Mouse (Mus musculus): ENCODE results near the gene Ptpre. TPM values are rescaled to one million over a fixed set of nuclear protein-coding genes. Genes with fewer than 3 reads are reported as not detected.
A peak's percentile ranks its signal among the peaks of the same experiment; 100 is the strongest.

The Ptpre gene
- polyA plus RNA-seq, 1 experiment from 2014 or later: 2.3 TPM

GRCm38 (mm10) chr7:135622241-135622640 lies 85.0 kb downstream of the Ptpre start:
- Histone ChIP-seq H3K4me3 (ENCODE audit: low read depth, low read length) (no peak overlapping the region), H3K27ac (ENCODE audit: low read depth) (no peak overlapping the region), H3K9ac (ENCODE audit: low read length) (no peak overlapping the region), H3K4me1 (replicated peaks; ENCODE audit: control insufficient read depth, insufficient read depth, low read length) (no peaks in the 10 kb centered on the region; the same call in 1 of the 2 replicates), H3K4me2 (ENCODE audit: low read length) (no peak overlapping the region), H3K9me3 (ENCODE audit: control insufficient read depth, low read length) (no peaks in the 10 kb centered on the region), H3K27me3 (replicated peaks; ENCODE audit: control insufficient read depth, insufficient read depth, low read length) (no peaks in the 10 kb centered on the region), H3K36me3 (ENCODE audit: control insufficient read depth, insufficient read depth, low read length) (no peaks in the 10 kb centered on the region)
- ATAC-seq (replicated peaks; ENCODE audit: low FRiP score, low TSS enrichment, low read depth) (no peak), DNase-seq (ENCODE audit: low spot score) (no peak)

DNA sequence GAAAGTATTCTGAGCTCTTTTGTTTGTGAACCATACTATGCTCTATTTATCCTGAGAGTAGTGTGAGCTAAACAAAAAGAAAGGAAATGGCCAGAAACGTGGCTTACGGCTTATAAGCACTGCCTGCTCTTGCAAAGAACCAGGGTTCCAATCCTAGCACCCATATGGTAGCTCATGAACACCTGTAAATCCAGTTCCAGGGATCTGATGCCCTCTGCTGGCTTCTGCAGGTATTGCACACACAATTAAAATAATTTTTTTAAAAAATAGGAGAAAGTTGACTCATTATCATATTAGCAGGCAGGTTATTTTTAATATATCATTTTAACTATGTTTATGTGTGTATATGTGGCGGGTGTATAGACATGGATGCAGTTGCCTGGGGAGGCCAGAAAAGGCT lies 87.6 kb downstream of the Ptpre start:
- no peaks in the 10 kb centered on the region for H3K9me3 ChIP-seq (ENCODE audit: control insufficient read depth, low read length)
- H3K27ac ChIP-seq (ENCODE audit: low read depth): no peak overlapping the region
- H3K36me3 ChIP-seq (ENCODE audit: control insufficient read depth, insufficient read depth, low read length): no peaks in the 10 kb centered on the region
- no peak overlapping the region for H3K9ac ChIP-seq (ENCODE audit: low read length)
- 75% methylated on average over 3 of the region's 3 CpGs for WGBS
- no peak overlapping the region for H3K4me3 ChIP-seq (ENCODE audit: low read depth, low read length)
- no peaks in the 10 kb centered on the region for H3K27me3 ChIP-seq (replicated peaks; ENCODE audit: control insufficient read depth, insufficient read depth, low read length)
- peak; percentile 56 for DNase-seq (ENCODE audit: low spot score)
- no peak for ATAC-seq (replicated peaks; ENCODE audit: low FRiP score, low TSS enrichment, low read depth)
- peaks cover 5% of the 10 kb centered on the region; the same call in 1 of the 2 replicates for H3K4me1 ChIP-seq (replicated peaks; ENCODE audit: control insufficient read depth, insufficient read depth, low read length)
- H3K4me2 ChIP-seq (ENCODE audit: low read length): no peak overlapping the region

GRCm38 (mm10) chr7:135628363-135628762 lies 91.1 kb downstream of the Ptpre start:
- no peak for DNase-seq (ENCODE audit: low spot score)
- H3K4me3 ChIP-seq (ENCODE audit: low read depth, low read length): no peak overlapping the region
- peaks cover 5% of the 10 kb centered on the region; the same call in 1 of the 2 replicates for H3K4me1 ChIP-seq (replicated peaks; ENCODE audit: control insufficient read depth, insufficient read depth, low read length)
- H3K27me3 ChIP-seq (replicated peaks; ENCODE audit: control insufficient read depth, insufficient read depth, low read length): no peaks in the 10 kb centered on the region
- H3K27ac ChIP-seq (ENCODE audit: low read depth): no peak overlapping the region
- H3K36me3 ChIP-seq (ENCODE audit: control insufficient read depth, insufficient read depth, low read length): no peaks in the 10 kb centered on the region
- 61% methylated on average over 7 of the region's 7 CpGs for WGBS
- H3K9ac ChIP-seq (ENCODE audit: low read length): no peak overlapping the region
- no peak for ATAC-seq (replicated peaks; ENCODE audit: low FRiP score, low TSS enrichment, low read depth)
- no peak overlapping the region for H3K4me2 ChIP-seq (ENCODE audit: low read length)
- no peaks in the 10 kb centered on the region for H3K9me3 ChIP-seq (ENCODE audit: control insufficient read depth, low read length)

GRCm38 (mm10) chr7:135629019-135629418 lies 91.7 kb downstream of the Ptpre start:
- Histone ChIP-seq H3K4me1 (replicated peaks; ENCODE audit: control insufficient read depth, insufficient read depth, low read length) (peaks cover 5% of the 10 kb centered on the region; the same call in 1 of the 2 replicates), H3K9me3 (ENCODE audit: control insufficient read depth, low read length) (no peaks in the 10 kb centered on the region), H3K27me3 (replicated peaks; ENCODE audit: control insufficient read depth, insufficient read depth, low read length) (no peaks in the 10 kb centered on the region), H3K9ac (ENCODE audit: low read length) (no peak overlapping the region), H3K36me3 (ENCODE audit: control insufficient read depth, insufficient read depth, low read length) (no peaks in the 10 kb centered on the region), H3K27ac (ENCODE audit: low read depth) (no peak overlapping the region), H3K4me2 (ENCODE audit: low read length) (no peak overlapping the region), H3K4me3 (ENCODE audit: low read depth, low read length) (no peak overlapping the region)
- no peak for ATAC-seq (replicated peaks; ENCODE audit: low FRiP score, low TSS enrichment, low read depth)
- WGBS: 52% methylated on average over 9 of the region's 9 CpGs
- no peak for DNase-seq (ENCODE audit: low spot score)

DNA sequence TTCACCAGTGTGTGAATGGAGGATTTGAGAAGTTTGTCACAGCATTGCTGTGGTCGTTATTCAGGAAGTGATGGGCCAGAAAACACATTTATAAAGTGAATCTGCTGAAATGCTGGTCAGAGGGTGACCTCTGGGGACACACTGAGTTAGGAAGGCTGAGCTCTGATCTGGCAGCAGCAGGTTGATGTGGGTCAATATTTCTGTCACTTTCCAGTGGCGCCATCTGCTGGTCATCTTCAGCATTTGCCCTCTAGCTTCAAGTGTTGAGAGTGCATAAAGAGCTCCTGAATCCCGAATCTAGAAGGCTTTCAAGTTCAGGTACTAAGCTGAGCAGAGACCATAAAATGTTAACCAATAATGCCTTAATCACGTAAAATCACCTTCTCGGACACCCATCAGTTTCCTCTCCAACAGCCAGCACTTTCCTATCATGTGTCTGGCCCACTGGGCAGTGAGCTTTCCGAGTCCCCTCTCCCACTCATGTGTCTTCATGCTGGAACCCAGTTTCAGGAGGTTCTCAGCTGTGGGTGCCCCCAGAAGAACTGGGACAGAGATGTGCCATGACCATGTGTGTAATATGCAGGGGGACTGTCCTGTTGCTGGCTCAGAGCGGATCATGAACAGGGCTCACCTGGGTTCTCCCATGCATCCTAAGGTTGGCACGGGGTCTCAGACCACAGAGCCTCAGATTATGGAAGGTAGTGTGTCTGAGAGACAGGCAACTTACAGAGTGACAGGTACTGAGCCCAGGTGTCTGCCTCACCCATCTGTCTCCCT lies 94.7 kb downstream of the Ptpre start:
- DNase-seq (ENCODE audit: low spot score) (peak; percentile 84), ATAC-seq (replicated peaks; ENCODE audit: low FRiP score, low TSS enrichment, low read depth) (0 out of 2 replicates have a peak, but pooled peaks have one; percentile 59)
- no peak overlapping the region for H3K27ac ChIP-seq (ENCODE audit: low read depth)
- no peak overlapping the region for H3K4me2 ChIP-seq (ENCODE audit: low read length)
- no peaks in the 10 kb centered on the region for H3K9me3 ChIP-seq (ENCODE audit: control insufficient read depth, low read length)
- peaks cover 5% of the 10 kb centered on the region; the same call in 1 of the 2 replicates for H3K4me1 ChIP-seq (replicated peaks; ENCODE audit: control insufficient read depth, insufficient read depth, low read length)
- H3K27me3 ChIP-seq (replicated peaks; ENCODE audit: control insufficient read depth, insufficient read depth, low read length): no peaks in the 10 kb centered on the region
- 52% methylated on average over 8 of the region's 8 CpGs for WGBS
- H3K36me3 ChIP-seq (ENCODE audit: control insufficient read depth, insufficient read depth, low read length): no peaks in the 10 kb centered on the region
- no peak overlapping the region for H3K4me3 ChIP-seq (ENCODE audit: low read depth, low read length)
- no peak overlapping the region for H3K9ac ChIP-seq (ENCODE audit: low read length)

- Histone ChIP-seq H3K4me2 (ENCODE audit: low read length) (no peak overlapping the region), H3K9ac (ENCODE audit: low read length) (no peak overlapping the region), H3K27me3 (replicated peaks; ENCODE audit: control insufficient read depth, insufficient read depth, low read length) (no peaks in the 10 kb centered on the region), H3K9me3 (ENCODE audit: control insufficient read depth, low read length) (no peaks in the 10 kb centered on the region), H3K4me1 (replicated peaks; ENCODE audit: control insufficient read depth, insufficient read depth, low read length) (peaks cover 5% of the 10 kb centered on the region; the same call in 1 of the 2 replicates), H3K4me3 (ENCODE audit: low read depth, low read length) (no peak overlapping the region), H3K36me3 (ENCODE audit: control insufficient read depth, insufficient read depth, low read length) (no peaks in the 10 kb centered on the region), H3K27ac (ENCODE audit: low read depth) (no peak overlapping the region)
- no peak for ATAC-seq (replicated peaks; ENCODE audit: low FRiP score, low TSS enrichment, low read depth)
- DNase-seq (ENCODE audit: low spot score): no peak
- WGBS: 74% methylated on average over 7 of the region's 7 CpGs
These were observed 95.5 kb downstream of the Ptpre start for GRCm38 (mm10) chr7:135632716-135633258.

DNA sequence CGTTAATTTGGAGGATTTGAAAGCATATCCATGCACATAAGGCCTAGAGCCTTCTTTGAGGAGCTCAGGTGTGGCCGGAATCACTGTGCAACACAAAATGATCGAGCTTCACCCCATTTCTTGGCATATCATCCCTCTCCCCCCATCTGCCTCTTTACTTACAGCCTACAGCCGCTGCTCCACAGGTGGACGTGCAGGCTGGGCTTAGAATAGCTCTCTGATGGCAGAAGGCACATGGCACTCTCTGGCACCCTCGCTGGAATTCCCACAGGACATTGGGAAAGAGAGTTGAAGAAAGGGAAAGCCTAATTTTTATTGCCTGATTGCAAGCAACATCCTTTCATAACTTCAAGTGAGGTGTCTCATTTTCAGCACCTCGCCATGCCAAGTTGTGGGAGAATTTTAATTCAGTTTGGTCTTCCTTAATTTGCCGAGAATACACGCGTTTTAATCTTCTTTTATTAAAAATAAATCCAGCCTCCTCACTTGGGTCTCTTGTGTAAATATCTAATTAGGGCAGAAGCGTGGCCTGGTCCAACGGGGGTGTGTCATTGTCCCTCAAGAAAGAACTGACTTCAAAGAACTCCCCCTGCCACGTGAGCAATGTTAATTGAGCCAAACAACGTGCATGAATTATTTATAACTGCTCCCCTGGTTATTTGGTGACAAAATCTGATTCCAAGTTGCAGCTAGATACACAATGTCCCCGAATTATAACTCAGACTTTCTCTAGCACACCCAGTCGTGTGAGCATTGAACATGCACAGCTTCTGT lies 97.8 kb downstream of the Ptpre start:
- 82% methylated on average over 16 of the region's 16 CpGs for WGBS
- no peak overlapping the region for H3K4me2 ChIP-seq (ENCODE audit: low read length)
- H3K9ac ChIP-seq (ENCODE audit: low read length): no peak overlapping the region
- no peak overlapping the region for H3K4me3 ChIP-seq (ENCODE audit: low read depth, low read length)
- ATAC-seq (replicated peaks; ENCODE audit: low FRiP score, low TSS enrichment, low read depth): no peak
- H3K27ac ChIP-seq (ENCODE audit: low read depth): no peak overlapping the region
- no peaks in the 10 kb centered on the region for H3K4me1 ChIP-seq (replicated peaks; ENCODE audit: control insufficient read depth, insufficient read depth, low read length)
- no peaks in the 10 kb centered on the region for H3K36me3 ChIP-seq (ENCODE audit: control insufficient read depth, insufficient read depth, low read length)
- no peaks in the 10 kb centered on the region for H3K27me3 ChIP-seq (replicated peaks; ENCODE audit: control insufficient read depth, insufficient read depth, low read length)
- H3K9me3 ChIP-seq (ENCODE audit: control insufficient read depth, low read length): no peaks in the 10 kb centered on the region
- no peak for DNase-seq (ENCODE audit: low spot score)

- H3K27ac ChIP-seq (ENCODE audit: low read depth): no peak overlapping the region
- H3K9ac ChIP-seq (ENCODE audit: low read length): no peak overlapping the region
- H3K4me1 ChIP-seq (replicated peaks; ENCODE audit: control insufficient read depth, insufficient read depth, low read length): no peaks in the 10 kb centered on the region
- no peak for DNase-seq (ENCODE audit: low spot score)
- no peaks in the 10 kb centered on the region for H3K9me3 ChIP-seq (ENCODE audit: control insufficient read depth, low read length)
- no peaks in the 10 kb centered on the region for H3K36me3 ChIP-seq (ENCODE audit: control insufficient read depth, insufficient read depth, low read length)
- ATAC-seq (replicated peaks; ENCODE audit: low FRiP score, low TSS enrichment, low read depth): no peak
- no peak overlapping the region for H3K4me3 ChIP-seq (ENCODE audit: low read depth, low read length)
- 54% methylated on average over 13 of the region's 13 CpGs for WGBS
- H3K4me2 ChIP-seq (ENCODE audit: low read length): no peak overlapping the region
- no peaks in the 10 kb centered on the region for H3K27me3 ChIP-seq (replicated peaks; ENCODE audit: control insufficient read depth, insufficient read depth, low read length)
These were observed 100.2 kb downstream of the Ptpre start for GRCm38 (mm10) chr7:135637406-135637980.

Data from intestine, embryonic 14.5 days (tissue).